Mouse (Mus musculus) hindbrain, embryonic 15.5 days (tissue): ENCODE data around the gene Exoc7. TPM values are rescaled to one million over a fixed set of nuclear protein-coding genes. Genes with fewer than 3 reads are reported as not detected.

Experiments
- ATAC-seq: fragments of 200-750 bp; cut with Nextera tagmentation; 2 replicates; pipeline ENCODE4 v1.8.0; 2017; ENCODE audit warnings: low read depth, moderate number of reproducible peaks, moderate TSS enrichment; ENCODE audit not compliant: low FRiP score
- H3K27ac ChIP-seq: fragments of 300-500 bp; sonication (generic); replicated peaks from 2 replicates; pipeline ENCODE4 v1.5.1; 2015; ENCODE audit warnings: mild to moderate bottlenecking, inconsistent platforms
- H3K27me3 ChIP-seq: fragments of 300-500 bp; sonication (generic); 2 replicates; pipeline ENCODE4 v1.6.1; 2015; ENCODE audit warnings: control low read depth, inconsistent platforms
- H3K36me3 ChIP-seq: fragments of 300-500 bp; sonication (generic); 2 replicates; pipeline ENCODE4 v1.6.1; 2015; ENCODE audit warnings: control low read depth, inconsistent platforms
- H3K4me1 ChIP-seq: fragments of 300-500 bp; sonication (generic); replicated peaks from 2 replicates; pipeline ENCODE4 v1.6.1; 2015; ENCODE audit warnings: control low read depth, inconsistent platforms
- H3K4me2 ChIP-seq: fragments of 300-500 bp; sonication (generic); 2 replicates; pipeline ENCODE4 v1.6.1; 2015; ENCODE audit warnings: moderate library complexity, mild to moderate bottlenecking, inconsistent platforms
- H3K4me3 ChIP-seq: fragments of 300-500 bp; sonication (generic); 2 replicates; pipeline ENCODE4 v1.5.1; 2015; ENCODE audit warnings: mild to moderate bottlenecking, inconsistent platforms
- H3K9ac ChIP-seq: fragments of 300-500 bp; sonication (generic); 2 replicates; pipeline ENCODE4 v1.6.1; 2015; ENCODE audit warnings: inconsistent platforms
- H3K9me3 ChIP-seq: fragments of 300-500 bp; sonication (generic); 2 replicates; pipeline ENCODE4 v1.6.1; 2016; ENCODE audit warnings: control low read depth, inconsistent platforms
- WGBS: fragments of 180-500 bp; shearing (Covaris S2); methylation state at CpG from one replicate; pipeline ENCODE4 v1.1.7; 2015; 5-methylcytosine and 5-hydroxymethylcytosine counted together
- polyA plus RNA-seq: library from polyadenylated mRNA; unstranded; fragments of >200 nt; fragmentation: Nextera tagmentation; extraction: Ambion mirVana; gene quantifications from 2 replicates; pipeline ENCODE4 v1.2.1, GENCODE M21; 2015

The Exoc7 gene
- 106 and 108 TPM in 2 replicates for polyA plus RNA-seq

- Histone ChIP-seq H3K9ac (peak within 1 kb of the TSS; percentile 73), H3K9me3 (no peaks in the 10 kb centered on the region), H3K4me1 (peaks cover 14% of the 10 kb centered on the region), H3K27me3 (no peaks in the 10 kb centered on the region), H3K4me2 (peak within 1 kb of the TSS; percentile 76), H3K27ac (peak within 1 kb of the TSS; percentile 70), H3K36me3 (peaks cover 26% of the 10 kb centered on the region), H3K4me3 (peak within 1 kb of the TSS; percentile 66)
- no peak for ATAC-seq
- WGBS: 85% methylated on average over 10 of the region's 10 CpGs
Measured at GRCm38 (mm10) chr11:116307019-116307725, at the start of gene Exoc7. TSS of gene Exoc7 (minus strand) at chr11:116307233.

DNA sequence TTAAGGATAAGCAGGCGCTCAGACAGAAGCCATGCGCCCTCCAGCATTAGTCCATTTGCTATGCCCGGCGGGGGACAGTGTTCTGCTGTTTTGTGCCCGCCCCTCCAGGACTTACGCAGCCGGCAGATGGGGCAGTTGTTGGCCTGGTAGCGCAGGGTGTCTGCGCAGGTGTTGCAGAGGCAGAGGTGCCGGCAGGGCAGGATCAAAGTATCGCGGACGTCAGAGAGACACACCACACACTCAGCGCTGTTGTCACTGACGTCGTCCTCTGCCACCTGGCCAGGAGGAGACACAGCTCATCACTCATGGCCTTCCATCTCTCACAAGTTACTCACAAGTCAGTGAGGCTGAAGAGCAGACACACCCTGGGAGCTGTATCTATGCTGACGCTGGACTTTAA is 47.5 kb upstream of the Exoc7 start:
- Histone ChIP-seq H3K27ac (no peak overlapping the region), H3K9ac (no peak overlapping the region), H3K4me3 (no peak overlapping the region), H3K4me2 (no peak overlapping the region), H3K9me3 (no peaks in the 10 kb centered on the region), H3K4me1 (0 out of 2 replicates have a peak, but pooled peaks cover 6% of the 10 kb centered on the region), H3K36me3 (peaks cover 37% of the 10 kb centered on the region), H3K27me3 (no peaks in the 10 kb centered on the region)
- no peak for ATAC-seq
- 39% methylated on average over 17 of the region's 17 CpGs for WGBS

DNA sequence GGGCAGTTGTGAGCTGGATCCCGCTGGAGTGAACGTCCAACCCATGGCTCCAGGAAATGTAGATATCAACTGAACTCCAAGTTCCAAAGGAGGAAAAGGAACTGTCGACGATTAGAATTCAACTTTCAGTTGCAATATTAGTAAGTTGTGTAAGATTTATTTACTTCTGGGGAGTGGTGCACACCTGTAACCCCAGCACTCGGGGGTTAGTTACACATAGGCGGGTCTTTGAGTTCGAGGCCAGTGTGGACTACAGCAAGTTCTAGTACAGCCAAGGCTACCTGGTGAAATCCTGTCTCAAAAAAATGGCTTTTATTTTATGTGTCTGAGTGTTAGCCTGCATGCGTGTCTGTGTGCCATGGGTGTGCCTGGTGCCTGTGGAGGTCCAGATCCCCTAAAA is 46.5 kb upstream of the Exoc7 start:
- Histone ChIP-seq H3K4me3 (no peak overlapping the region), H3K9ac (no peak overlapping the region), H3K36me3 (peaks cover 46% of the 10 kb centered on the region), H3K27ac (no peak overlapping the region), H3K4me1 (no peaks in the 10 kb centered on the region), H3K4me2 (no peak overlapping the region), H3K27me3 (no peaks in the 10 kb centered on the region), H3K9me3 (no peaks in the 10 kb centered on the region)
- 94% methylated on average over 8 of the region's 8 CpGs for WGBS
- ATAC-seq: no peak

DNA sequence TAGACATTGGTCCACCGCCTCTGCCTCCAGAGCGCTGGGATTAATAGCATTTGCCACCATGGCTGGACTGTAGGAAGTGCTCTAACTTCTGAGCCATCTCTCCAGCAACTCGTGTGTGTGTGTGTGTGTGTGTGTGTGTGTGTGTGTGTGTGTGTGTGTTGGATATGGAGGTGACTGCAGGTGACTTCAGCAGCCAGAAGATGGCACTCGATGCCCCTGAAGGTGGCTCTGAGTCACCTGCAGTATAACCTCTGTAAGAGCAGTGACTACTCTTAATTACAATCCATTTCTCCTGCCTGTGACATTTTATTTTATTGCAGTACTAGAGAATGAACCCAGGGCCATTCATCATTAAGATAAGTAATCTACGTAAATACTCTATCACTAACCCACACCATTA is 44.3 kb upstream of the Exoc7 start:
- WGBS: 94% methylated on average over 5 of the region's 5 CpGs
- no peaks in the 10 kb centered on the region for H3K4me1 ChIP-seq

DNA sequence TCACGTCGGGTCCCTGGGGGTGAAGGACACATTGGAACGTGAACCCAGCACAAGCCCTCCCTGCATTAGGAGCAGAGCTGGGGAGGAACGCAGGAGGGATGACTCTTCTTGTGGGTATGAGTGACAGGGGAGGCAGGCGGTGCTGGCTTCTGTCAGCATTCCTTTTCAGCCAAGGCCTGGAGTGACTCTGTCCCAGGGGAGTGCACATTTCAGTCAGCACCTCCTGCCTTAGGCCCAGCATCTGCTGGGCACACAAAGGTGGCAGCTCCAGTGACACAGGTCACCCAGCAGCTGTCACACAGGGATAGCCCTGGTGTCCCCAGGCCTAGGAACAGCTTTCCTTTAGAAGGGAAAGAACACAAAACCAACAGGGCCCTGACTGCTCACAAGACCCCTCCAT is 40.9 kb upstream of the Exoc7 start:
- WGBS: 63% methylated on average over 5 of the region's 5 CpGs
- H3K9ac ChIP-seq: no peak overlapping the region
- peaks cover 44% of the 10 kb centered on the region for H3K36me3 ChIP-seq
- ATAC-seq: no peak
- H3K27me3 ChIP-seq: no peaks in the 10 kb centered on the region
- H3K9me3 ChIP-seq: no peaks in the 10 kb centered on the region
- H3K4me1 ChIP-seq: peaks cover 6% of the 10 kb centered on the region
- H3K4me3 ChIP-seq: no peak overlapping the region
- H3K27ac ChIP-seq: no peak overlapping the region
- H3K4me2 ChIP-seq: no peak overlapping the region

More for the DNA sequence above, 44.3 kb upstream of the Exoc7 start:
- Histone ChIP-seq H3K4me3 (no peak overlapping the region), H3K9me3 (no peaks in the 10 kb centered on the region), H3K27ac (no peak overlapping the region), H3K9ac (no peak overlapping the region), H3K27me3 (no peaks in the 10 kb centered on the region), H3K36me3 (peaks cover 57% of the 10 kb centered on the region), H3K4me2 (no peak overlapping the region)
- no peak for ATAC-seq

GRCm38 (mm10) chr11:116347012-116347411 is 40.0 kb upstream of the Exoc7 start:
- peaks cover 15% of the 10 kb centered on the region for H3K4me1 ChIP-seq
- 84% methylated on average over 7 of the region's 7 CpGs for WGBS
- no peak overlapping the region for H3K4me2 ChIP-seq
- H3K27ac ChIP-seq: no peak overlapping the region
- no peaks in the 10 kb centered on the region for H3K9me3 ChIP-seq
- no peak for ATAC-seq
- no peaks in the 10 kb centered on the region for H3K27me3 ChIP-seq
- no peak overlapping the region for H3K4me3 ChIP-seq
- H3K9ac ChIP-seq: no peak overlapping the region
- peaks cover 44% of the 10 kb centered on the region for H3K36me3 ChIP-seq

DNA sequence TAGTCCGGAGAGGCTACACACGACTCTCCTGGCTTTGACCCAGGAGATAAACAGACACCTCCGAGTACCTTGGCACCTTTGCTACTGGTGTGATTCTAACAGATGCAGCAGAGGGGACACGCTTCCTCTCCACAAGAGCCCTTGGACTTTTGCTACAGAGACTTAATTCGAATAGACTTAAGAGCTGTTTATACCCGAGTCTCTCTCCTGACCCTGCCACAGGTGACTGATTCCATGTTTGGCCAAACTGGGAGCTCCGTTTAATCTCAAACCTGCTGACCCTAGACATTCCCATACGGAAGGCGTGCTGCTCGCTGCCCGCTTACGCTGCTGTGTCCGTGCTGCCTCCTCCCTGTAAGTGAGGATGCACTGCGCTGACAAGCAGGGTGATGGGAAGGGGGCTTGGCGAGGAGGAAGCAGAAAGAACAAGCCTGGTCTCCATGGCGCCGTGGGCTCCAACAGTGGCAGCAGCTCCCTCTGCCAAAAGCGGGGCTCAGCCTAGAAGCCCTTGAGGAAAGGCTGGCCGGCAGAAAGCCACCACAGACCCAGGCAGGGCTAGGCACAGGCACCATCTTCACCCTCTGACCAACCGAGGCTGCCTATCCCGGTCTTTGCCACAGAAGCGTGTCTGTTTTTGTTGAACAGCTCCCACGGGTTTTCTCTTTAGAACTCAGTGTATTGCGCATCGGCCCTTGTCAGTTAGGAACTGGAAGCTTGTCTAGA is 35.2 kb upstream of the Exoc7 start:
- Histone ChIP-seq H3K27ac (peak overlapping the region; percentile 65), H3K27me3 (no peaks in the 10 kb centered on the region), H3K4me1 (peaks cover 18% of the 10 kb centered on the region), H3K9ac (no peak overlapping the region), H3K9me3 (no peaks in the 10 kb centered on the region), H3K4me2 (no peak overlapping the region), H3K36me3 (peaks cover 27% of the 10 kb centered on the region; the same call in 1 of the 2 replicates), H3K4me3 (no peak overlapping the region)
- 64% methylated on average over 25 of the region's 25 CpGs for WGBS
- ATAC-seq: peak; percentile 44; the same call in 1 of the 2 replicates

DNA sequence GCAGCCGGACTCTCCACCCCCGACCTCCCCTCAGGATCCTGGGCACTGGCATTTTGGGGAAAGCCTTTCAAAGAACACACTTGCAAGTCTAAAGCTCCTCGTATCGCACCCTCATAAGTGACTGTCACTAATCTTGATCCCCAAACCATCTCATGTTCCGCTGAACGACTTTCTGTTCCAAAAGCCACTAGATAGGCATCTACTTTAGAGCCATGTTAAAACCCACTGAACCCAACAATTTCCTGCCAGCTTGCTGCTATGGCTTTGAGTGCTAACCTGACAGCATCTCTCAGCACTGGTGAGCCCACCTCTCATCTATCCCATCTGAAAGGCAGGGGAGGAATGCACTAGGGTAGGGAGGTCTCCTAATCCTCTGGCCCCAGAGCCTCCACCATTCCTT is 30.5 kb upstream of the Exoc7 start:
- 90% methylated on average over 6 of the region's 6 CpGs for WGBS
- no peak overlapping the region for H3K4me2 ChIP-seq
- no peaks in the 10 kb centered on the region for H3K9me3 ChIP-seq
- peaks cover 52% of the 10 kb centered on the region for H3K4me1 ChIP-seq
- no peak overlapping the region for H3K27ac ChIP-seq
- H3K36me3 ChIP-seq: 0 out of 2 replicates have a peak, but pooled peaks cover 6% of the 10 kb centered on the region
- no peak for ATAC-seq
- peaks cover 19% of the 10 kb centered on the region for H3K27me3 ChIP-seq
- no peak overlapping the region for H3K4me3 ChIP-seq
- no peak overlapping the region for H3K9ac ChIP-seq

GRCm38 (mm10) chr11:116337000-116337399 is 30.0 kb upstream of the Exoc7 start:
- no peak overlapping the region; the same call in 1 of the 2 replicates for H3K27ac ChIP-seq
- peaks cover 19% of the 10 kb centered on the region for H3K27me3 ChIP-seq
- H3K9me3 ChIP-seq: no peaks in the 10 kb centered on the region
- 63% methylated on average over 11 of the region's 12 CpGs for WGBS
- peaks cover 52% of the 10 kb centered on the region for H3K4me1 ChIP-seq
- no peak for ATAC-seq
- H3K36me3 ChIP-seq: 0 out of 2 replicates have a peak, but pooled peaks cover 6% of the 10 kb centered on the region
- H3K9ac ChIP-seq: no peak overlapping the region
- H3K4me2 ChIP-seq: no peak overlapping the region
- H3K4me3 ChIP-seq: no peak overlapping the region

DNA sequence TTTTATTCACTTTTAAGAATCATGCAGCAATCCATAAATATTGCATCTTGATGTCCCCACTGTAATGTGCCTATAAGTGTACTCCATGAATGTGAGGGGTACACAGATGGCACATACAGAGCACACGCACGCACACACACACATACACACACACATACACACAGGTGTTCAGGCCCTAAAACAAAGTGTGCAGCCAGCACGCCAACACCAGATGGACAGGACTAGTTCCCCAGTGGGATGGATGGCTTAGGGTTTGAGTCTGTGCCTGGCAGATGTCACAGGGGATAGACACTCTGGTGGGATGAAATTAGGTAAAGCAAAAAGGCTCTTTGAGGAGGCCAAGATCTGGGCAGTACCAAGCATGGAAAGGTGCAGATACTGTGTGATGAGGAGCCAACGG is 29.4 kb upstream of the Exoc7 start:
- H3K27ac ChIP-seq: peak overlapping the region; percentile 83
- 0 out of 2 replicates have a peak, but pooled peaks cover 6% of the 10 kb centered on the region for H3K36me3 ChIP-seq
- no peaks in the 10 kb centered on the region for H3K9me3 ChIP-seq
- no peak overlapping the region for H3K4me3 ChIP-seq
- ATAC-seq: no peak
- peaks cover 19% of the 10 kb centered on the region for H3K27me3 ChIP-seq
- peak overlapping the region; percentile 55 for H3K9ac ChIP-seq
- H3K4me1 ChIP-seq: peaks cover 55% of the 10 kb centered on the region
- H3K4me2 ChIP-seq: peak overlapping the region; percentile 100
- WGBS: 65% methylated on average over 4 of the region's 4 CpGs

GRCm38 (mm10) chr11:116335244-116336036 is 28.4 kb upstream of the Exoc7 start, which contains the start of gene Foxj1:
TSS of gene Foxj1 (minus strand) at chr11:116335399.
- WGBS: under 1% methylated on average over 44 of the region's 61 CpGs
- Histone ChIP-seq H3K9ac (peak within 1 kb of the TSS; percentile 55), H3K27ac (peak within 1 kb of the TSS; percentile 83), H3K4me1 (peaks cover 62% of the 10 kb centered on the region), H3K36me3 (0 out of 2 replicates have a peak, but pooled peaks cover 6% of the 10 kb centered on the region), H3K9me3 (no peaks in the 10 kb centered on the region), H3K27me3 (peaks cover 19% of the 10 kb centered on the region), H3K4me3 (peak within 1 kb of the TSS; percentile 53), H3K4me2 (peak within 1 kb of the TSS; percentile 100)
- ATAC-seq: peak; percentile 91
